8 mouse cellular contexts compared by ENCODE assay signal in genomic region chr11:101646283-101646794, GRCm38 (mm10). TPM values are rescaled to one million over a fixed set of nuclear protein-coding genes. Genes with fewer than 3 reads are reported as not detected.
A peak's percentile ranks its signal among the peaks of the same experiment; 100 is the strongest.
DNase-seq lines count a peak whose midpoint lies in the region; ATAC-seq and TF ChIP-seq lines count a peak whose summit lies in the region.
"Not testable (repeated sequence)": the region's sequence is repeated elsewhere in the genome, so short reads cannot be mapped to it uniquely, and the experiment has no call there.
"Had no signal": no experiment of that assay in that cellular context is flagged by ENCODE, and none has a peak within 500 bp of the region (broad histone marks: within the 10 kb centered on the region; RNA-seq: fewer than 3 reads in every experiment).

No protein-coding gene starts in this region.

- not testable (repeated sequence) for H3K9me3 ChIP-seq in forebrain, embryonic 10.5 days; heart, embryonic 14.5 days (ENCODE audit: control insufficient read depth, low read length); intestine, embryonic 16.5 days (ENCODE audit: control insufficient read depth, low read length); limb, embryonic 15.5 days; midbrain, embryonic 10.5 days (replicated peaks); neural tube, embryonic 14.5 days (ENCODE audit: control insufficient read depth, low read length)

- 9% methylated on average over 16 of the region's 16 CpGs for WGBS in cerebellum, adult 2 months
- 17% methylated on average over 16 of the region's 16 CpGs for WGBS in forebrain, embryonic 10.5 days
- WGBS in heart, embryonic 14.5 days = 13% methylated on average over 13 of the region's 16 CpGs
- WGBS in intestine, embryonic 16.5 days = 15% methylated on average over 12 of the region's 16 CpGs
- 10% methylated on average over 16 of the region's 16 CpGs for WGBS in limb, embryonic 15.5 days
- 16% methylated on average over 16 of the region's 16 CpGs for WGBS in midbrain, embryonic 10.5 days
- 17% methylated on average over 15 of the region's 16 CpGs for WGBS in neural tube, embryonic 14.5 days

- not testable (repeated sequence) for TF ChIP-seq POLR2A in cerebellum, adult 2 months (IDR thresholded peaks at IDR 0.05; ENCODE audit: borderline replicate concordance, insufficient read depth, low read length)

- not testable (repeated sequence) for ATAC-seq in heart, embryonic 14.5 days (ENCODE audit: insufficient number of reproducible peaks, insufficient read depth, low FRiP score, low read depth); intestine, embryonic 16.5 days; limb, embryonic 15.5 days (ENCODE audit: insufficient number of reproducible peaks, low FRiP score, low TSS enrichment, low read depth); neural tube, embryonic 14.5 days (ENCODE audit: low read depth)

- peak overlapping the region; percentile 17 for H3K4me3 ChIP-seq in cerebellum, adult 2 months (replicated peaks; ENCODE audit: insufficient read depth, low read depth, low read length)
- peak overlapping the region; percentile 43 for H3K4me3 ChIP-seq in forebrain, embryonic 10.5 days
- H3K4me3 ChIP-seq in heart, embryonic 14.5 days (ENCODE audit: control insufficient read depth in 1 of 2, insufficient read depth in 1 of 2, low read depth in 1 of 2, low read length in 2 of 2) = peak overlapping the region; percentile 27 to 39
- H3K4me3 ChIP-seq in intestine, embryonic 16.5 days (ENCODE audit: low read length) = peak overlapping the region; percentile 37
- peak overlapping the region; percentile 39 for H3K4me3 ChIP-seq in limb, embryonic 15.5 days
- peak overlapping the region; percentile 44 for H3K4me3 ChIP-seq in midbrain, embryonic 10.5 days
- peak overlapping the region; percentile 18 for H3K4me3 ChIP-seq in neural tube, embryonic 14.5 days (ENCODE audit: low read depth, low read length)

- TF ChIP-seq CTCF in cerebellum, adult 2 months (IDR thresholded peaks at IDR 0.05; ENCODE audit: borderline replicate concordance, insufficient read depth, low read depth, low read length) = not testable (repeated sequence)

- H3K9ac ChIP-seq in heart, embryonic 14.5 days (ENCODE audit: low read length) = peak overlapping the region; percentile 70
- H3K9ac ChIP-seq in intestine, embryonic 16.5 days (ENCODE audit: low read depth, low read length) = peak overlapping the region; percentile 56
- H3K9ac ChIP-seq in limb, embryonic 15.5 days = peak overlapping the region; percentile 28
- H3K9ac ChIP-seq in neural tube, embryonic 14.5 days (replicated peaks; ENCODE audit: low read depth, low read length) = peak overlapping the region; percentile 59

- DNase-seq in cerebellum, adult 2 months; forebrain, embryonic 10.5 days (ENCODE audit: extremely low spot score, low spot score): not testable (repeated sequence)
- peak; percentile 47 for DNase-seq in midbrain, embryonic 10.5 days (ENCODE audit: low spot score)

- not testable (repeated sequence) for H3K36me3 ChIP-seq in forebrain, embryonic 10.5 days (replicated peaks); heart, embryonic 14.5 days (ENCODE audit: control insufficient read depth, insufficient read depth, low read length); intestine, embryonic 16.5 days (ENCODE audit: control insufficient read depth, insufficient read depth, low read length); limb, embryonic 15.5 days; midbrain, embryonic 10.5 days; neural tube, embryonic 14.5 days (ENCODE audit: control insufficient read depth, insufficient read depth, low read length)

- not testable (repeated sequence) for H3K4me1 ChIP-seq in cerebellum, adult 2 months (ENCODE audit: control insufficient read depth, insufficient read depth, low read length); heart, embryonic 14.5 days (ENCODE audit: control insufficient read depth in 2 of 2, insufficient read depth in 2 of 2, low read length in 2 of 2); intestine, embryonic 16.5 days (ENCODE audit: control insufficient read depth, insufficient read depth, low read length); limb, embryonic 15.5 days; neural tube, embryonic 14.5 days (ENCODE audit: control insufficient read depth, insufficient read depth, low read length)
- peaks cover 11% of the 10 kb centered on the region for H3K4me1 ChIP-seq in forebrain, embryonic 10.5 days
- H3K4me1 ChIP-seq in midbrain, embryonic 10.5 days = peaks cover 10% of the 10 kb centered on the region

- H3K4me2 ChIP-seq in heart, embryonic 14.5 days (ENCODE audit: low read length) = peak overlapping the region; percentile 54
- peak overlapping the region; percentile 47 for H3K4me2 ChIP-seq in intestine, embryonic 16.5 days (ENCODE audit: low read depth, low read length)
- H3K4me2 ChIP-seq in limb, embryonic 15.5 days = peak overlapping the region; percentile 45
- peak overlapping the region; percentile 41; the same call in 1 of the 2 replicates for H3K4me2 ChIP-seq in neural tube, embryonic 14.5 days (ENCODE audit: low read depth, low read length)

- H3K27ac ChIP-seq in cerebellum, adult 2 months (ENCODE audit: insufficient read depth, low read length) = peak overlapping the region; percentile 90
- peak overlapping the region; percentile 94 for H3K27ac ChIP-seq in forebrain, embryonic 10.5 days
- peak overlapping the region; percentile 84 to 87 for H3K27ac ChIP-seq in heart, embryonic 14.5 days (replicated peaks in 1 of 2; ENCODE audit: control insufficient read depth in 1 of 2, insufficient read depth in 1 of 2, low read depth in 2 of 2, low read length in 2 of 2)
- peak overlapping the region; percentile 72 for H3K27ac ChIP-seq in intestine, embryonic 16.5 days (ENCODE audit: low read length)
- H3K27ac ChIP-seq in limb, embryonic 15.5 days = peak overlapping the region; percentile 93
- peak overlapping the region; percentile 94 for H3K27ac ChIP-seq in midbrain, embryonic 10.5 days (replicated peaks)
- peak overlapping the region; percentile 89 for H3K27ac ChIP-seq in neural tube, embryonic 14.5 days (ENCODE audit: low read depth, low read length)

- H3K27me3 ChIP-seq in cerebellum, adult 2 months (ENCODE audit: control insufficient read depth, insufficient read depth, low read length); forebrain, embryonic 10.5 days (ENCODE audit: poor library complexity, severe bottlenecking); heart, embryonic 14.5 days (ENCODE audit: control insufficient read depth, insufficient read depth, low read length); intestine, embryonic 16.5 days (replicated peaks; ENCODE audit: control insufficient read depth, insufficient read depth, low read length); limb, embryonic 15.5 days; midbrain, embryonic 10.5 days (ENCODE audit: low read depth, poor library complexity, severe bottlenecking); neural tube, embryonic 14.5 days (ENCODE audit: control insufficient read depth, insufficient read depth, low read length): not testable (repeated sequence)

RNA-seq across cellular contexts. Expression of gene Arl4d, which starts 19.0 kb away (rescaled TPM):
- 14.5 and 16.6 TPM in 2 replicates for polyA plus RNA-seq in cerebellum, adult 2 months (2012; rRNA removed)
- 2.4 and 3.1 TPM in 2 replicates for polyA plus RNA-seq in forebrain, embryonic 10.5 days (2016; fragmentation: Nextera tagmentation; extraction: Ambion mirVana)
- 6.2 and 6.7 TPM in 2 replicates for polyA plus RNA-seq in heart, embryonic 14.5 days (2014; fragmentation: Nextera tagmentation; extraction: Ambion mirVana)
- 6.6 and 6.9 TPM in 2 replicates for polyA plus RNA-seq in intestine, embryonic 16.5 days (2015; fragmentation: Nextera tagmentation; extraction: Ambion mirVana)
- 6.1 and 7.2 TPM in 2 replicates for polyA plus RNA-seq in limb, embryonic 15.5 days (2015; fragmentation: Nextera tagmentation; extraction: Ambion mirVana)
- 4.3 and 4.4 TPM in 2 replicates for polyA plus RNA-seq in midbrain, embryonic 10.5 days (2016; fragmentation: Nextera tagmentation; extraction: Ambion mirVana)
- polyA plus RNA-seq in neural tube, embryonic 14.5 days (2014; fragmentation: Nextera tagmentation; extraction: Ambion mirVana) = 6.0 and 7.5 TPM in 2 replicates

RNA-seq across cellular contexts. Expression of gene Rdm1, which starts 19.3 kb away (rescaled TPM):
- 13.7 and 13.9 TPM in 2 replicates for polyA plus RNA-seq in cerebellum, adult 2 months (2012; rRNA removed)
- polyA plus RNA-seq in forebrain, embryonic 10.5 days (2016; fragmentation: Nextera tagmentation; extraction: Ambion mirVana) = 30.7 and 33.9 TPM in 2 replicates
- polyA plus RNA-seq in heart, embryonic 14.5 days (2014; fragmentation: Nextera tagmentation; extraction: Ambion mirVana) = 42.4 and 48.4 TPM in 2 replicates
- polyA plus RNA-seq in intestine, embryonic 16.5 days (2015; fragmentation: Nextera tagmentation; extraction: Ambion mirVana) = 36.3 and 41.7 TPM in 2 replicates
- 44.1 and 47.8 TPM in 2 replicates for polyA plus RNA-seq in limb, embryonic 15.5 days (2015; fragmentation: Nextera tagmentation; extraction: Ambion mirVana)
- 35.2 and 39.2 TPM in 2 replicates for polyA plus RNA-seq in midbrain, embryonic 10.5 days (2016; fragmentation: Nextera tagmentation; extraction: Ambion mirVana)
- 9.4 and 11.1 TPM in 2 replicates for polyA plus RNA-seq in neural tube, embryonic 14.5 days (2014; fragmentation: Nextera tagmentation; extraction: Ambion mirVana)

RNA-seq across cellular contexts. Expression of gene Gm11634, which starts 47.3 kb away (rescaled TPM):
- not detected in 2 replicates for polyA plus RNA-seq in cerebellum, adult 2 months (2012; rRNA removed)
- polyA plus RNA-seq in forebrain, embryonic 10.5 days (2016; fragmentation: Nextera tagmentation; extraction: Ambion mirVana) = not detected in 2 replicates
- polyA plus RNA-seq in heart, embryonic 14.5 days (2014; fragmentation: Nextera tagmentation; extraction: Ambion mirVana) = not detected in 2 replicates
- not detected in 2 replicates for polyA plus RNA-seq in intestine, embryonic 16.5 days (2015; fragmentation: Nextera tagmentation; extraction: Ambion mirVana)
- polyA plus RNA-seq in limb, embryonic 15.5 days (2015; fragmentation: Nextera tagmentation; extraction: Ambion mirVana) = not detected in 2 replicates
- polyA plus RNA-seq in midbrain, embryonic 10.5 days (2016; fragmentation: Nextera tagmentation; extraction: Ambion mirVana) = 0.22 TPM in 1 of 2 replicates, not detected in the other
- polyA plus RNA-seq in neural tube, embryonic 14.5 days (2014; fragmentation: Nextera tagmentation; extraction: Ambion mirVana) = not detected in 2 replicates
- polyA plus RNA-seq: thymus, postnatal 0 days had no signal
